ENCODE assay signal across 7 mouse cellular contexts in the genomic region with DNA sequence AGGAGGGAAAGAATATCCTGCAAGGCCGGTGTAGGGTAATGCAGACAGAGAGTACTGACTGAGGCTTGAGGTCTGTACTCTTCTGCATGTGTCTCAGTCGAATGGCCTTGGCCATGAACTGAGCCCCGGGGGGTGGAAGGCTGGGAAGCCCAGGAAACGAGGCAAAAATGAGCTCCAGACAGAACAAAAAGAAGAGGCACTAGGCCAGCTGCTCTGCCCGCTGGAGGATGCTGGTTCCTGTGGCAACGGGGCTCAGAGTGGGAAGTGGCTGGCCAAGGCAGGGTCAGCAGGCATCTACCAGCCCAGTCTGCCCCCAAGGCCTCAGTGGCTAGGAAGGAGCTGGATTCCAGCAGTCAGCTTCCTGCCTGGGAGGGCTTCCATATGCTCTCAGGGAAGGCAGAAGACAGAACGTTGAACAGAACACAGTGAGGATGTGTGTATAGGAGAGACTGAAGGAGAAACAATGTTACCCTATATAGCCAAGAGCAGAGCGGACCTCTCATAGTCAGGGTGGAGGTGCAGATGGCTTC.
DNase-seq lines count a peak whose midpoint lies in the region; ATAC-seq and TF ChIP-seq lines count a peak whose summit lies in the region.

No protein-coding gene starts in this region.

- no peak for ATAC-seq in megakaryocyte, adult 5-6 weeks (ENCODE audit: poor library complexity, severe bottlenecking)
- no peak for ATAC-seq in heart, embryonic 12.5 days (ENCODE audit: insufficient number of reproducible peaks, low FRiP score)

- no peaks in the 10 kb centered on the region for H3K36me3 ChIP-seq in heart, embryonic 12.5 days

- no peaks in the 10 kb centered on the region for H3K9me3 ChIP-seq in heart, embryonic 12.5 days (replicated peaks)

- no peaks in the 10 kb centered on the region for H3K27me3 ChIP-seq in heart, embryonic 12.5 days (replicated peaks)

- intact Hi-C loops in left cerebral cortex, postnatal 10 days (cut with DNase I): no loop called here

- no peak overlapping the region for H3K4me3 ChIP-seq in olfactory bulb, adult 2 months (ENCODE audit: insufficient read depth, low read depth, low read length)
- H3K4me3 ChIP-seq in heart, embryonic 12.5 days: no peak overlapping the region

- peaks cover 9% of the 10 kb centered on the region for H3K4me1 ChIP-seq in olfactory bulb, adult 2 months (ENCODE audit: control insufficient read depth, insufficient read depth, low read length)
- H3K4me1 ChIP-seq in heart, embryonic 12.5 days (replicated peaks): peaks cover 5% of the 10 kb centered on the region

- peak overlapping the region; percentile 10 for H3K27ac ChIP-seq in olfactory bulb, adult 2 months (ENCODE audit: insufficient read depth, low read depth, low read length)
- H3K27ac ChIP-seq in heart, embryonic 12.5 days (ENCODE audit: poor library complexity, severe bottlenecking): no peak overlapping the region

- no peak for TF ChIP-seq CTCF in olfactory bulb, adult 2 months (IDR thresholded peaks at IDR 0.05; ENCODE audit: insufficient read depth, low read depth, low read length)

- TF ChIP-seq POLR2A in olfactory bulb, adult 2 months (IDR thresholded peaks at IDR 0.05; ENCODE audit: insufficient read depth, low read depth, low read length): no peak

- WGBS in olfactory bulb, adult 2 months: 41% methylated on average over 8 of the region's 8 CpGs
- 60% methylated on average over 8 of the region's 8 CpGs for WGBS in heart, embryonic 12.5 days

- DNase-seq in Muller cell, postnatal 12 days (ENCODE audit: inconsistent ontology term): peak; percentile 58
- DNase-seq in adrenal gland, postnatal 14 days: peak; percentile 67
- DNase-seq in frontal cortex, postnatal 10 days (ENCODE audit: low spot score in 2 of 2): peak; percentile 46 to 72
- peak; percentile 64 to 72 for DNase-seq in left cerebral cortex, postnatal 10 days (ENCODE audit: extremely low spot score in 1 of 2, low spot score in 2 of 2)

- H3K4me2 ChIP-seq in heart, embryonic 12.5 days: no peak overlapping the region

- H3K9ac ChIP-seq in heart, embryonic 12.5 days: no peak overlapping the region
